Comparison of ENCODE assay signal across 9 mouse cellular contexts in genomic region chr2:163343671-163344070, GRCm38 (mm10). TPM values are rescaled to one million over a fixed set of nuclear protein-coding genes. Genes with fewer than 3 reads are reported as not detected.
DNase-seq lines count a peak whose midpoint lies in the region; ATAC-seq lines count a peak whose summit lies in the region.
"Had no signal": no experiment of that assay in that cellular context is flagged by ENCODE, and none has a peak within 500 bp of the region (broad histone marks: within the 10 kb centered on the region; RNA-seq: fewer than 3 reads in every experiment).

No protein-coding gene starts in this region.

- ATAC-seq in intestine, embryonic 14.5 days (replicated peaks; ENCODE audit: low FRiP score, low TSS enrichment, low read depth), result no peak
- ATAC-seq in intestine, embryonic 16.5 days, result no peak

- no peak overlapping the region for H3K27ac ChIP-seq in intestine, embryonic 14.5 days (ENCODE audit: low read depth)
- H3K27ac ChIP-seq in intestine, embryonic 16.5 days (ENCODE audit: low read length), result no peak overlapping the region
- H3K27ac ChIP-seq: embryonic facial prominence, embryonic 15.5 days; limb, embryonic 13.5 days had no signal

- H3K27me3 ChIP-seq in intestine, embryonic 14.5 days (replicated peaks; ENCODE audit: control insufficient read depth, insufficient read depth, low read length), result peaks cover 23% of the 10 kb centered on the region
- peaks cover 23% of the 10 kb centered on the region for H3K27me3 ChIP-seq in intestine, embryonic 16.5 days (replicated peaks; ENCODE audit: control insufficient read depth, insufficient read depth, low read length)

- H3K9me3 ChIP-seq in intestine, embryonic 14.5 days (ENCODE audit: control insufficient read depth, low read length), result 0 out of 2 replicates have a peak, but pooled peaks cover 2% of the 10 kb centered on the region
- H3K9me3 ChIP-seq in intestine, embryonic 16.5 days (ENCODE audit: control insufficient read depth, low read length), result no peaks in the 10 kb centered on the region
- H3K9me3 ChIP-seq: embryonic facial prominence, embryonic 15.5 days; limb, embryonic 13.5 days had no signal

- no peak overlapping the region for H3K9ac ChIP-seq in intestine, embryonic 14.5 days (ENCODE audit: low read length)
- H3K9ac ChIP-seq in intestine, embryonic 16.5 days (ENCODE audit: low read depth, low read length), result no peak overlapping the region
- H3K9ac ChIP-seq: embryonic facial prominence, embryonic 15.5 days; limb, embryonic 13.5 days had no signal

- no peak overlapping the region for H3K4me2 ChIP-seq in intestine, embryonic 14.5 days (ENCODE audit: low read length)
- H3K4me2 ChIP-seq in intestine, embryonic 16.5 days (ENCODE audit: low read depth, low read length), result no peak overlapping the region
- H3K4me2 ChIP-seq: embryonic facial prominence, embryonic 15.5 days; limb, embryonic 13.5 days had no signal

- H3K4me3 ChIP-seq in intestine, embryonic 14.5 days (ENCODE audit: low read depth, low read length), result no peak overlapping the region
- H3K4me3 ChIP-seq in intestine, embryonic 16.5 days (ENCODE audit: low read length), result no peak overlapping the region
- H3K4me3 ChIP-seq: embryonic facial prominence, embryonic 15.5 days; limb, embryonic 13.5 days had no signal

- 93% methylated on average over 4 of the region's 4 CpGs for WGBS in intestine, embryonic 14.5 days
- 93% methylated on average over 4 of the region's 4 CpGs for WGBS in intestine, embryonic 16.5 days

- H3K36me3 ChIP-seq in intestine, embryonic 14.5 days (ENCODE audit: control insufficient read depth, insufficient read depth, low read length), result no peaks in the 10 kb centered on the region
- no peaks in the 10 kb centered on the region for H3K36me3 ChIP-seq in intestine, embryonic 16.5 days (ENCODE audit: control insufficient read depth, insufficient read depth, low read length)
- H3K36me3 ChIP-seq: embryonic facial prominence, embryonic 15.5 days; limb, embryonic 13.5 days had no signal

- no peaks in the 10 kb centered on the region; the same call in 1 of the 2 replicates for H3K4me1 ChIP-seq in intestine, embryonic 14.5 days (replicated peaks; ENCODE audit: control insufficient read depth, insufficient read depth, low read length)
- peaks cover 8% of the 10 kb centered on the region; the same call in 1 of the 2 replicates for H3K4me1 ChIP-seq in intestine, embryonic 16.5 days (ENCODE audit: control insufficient read depth, insufficient read depth, low read length)

- peak; percentile 69 for DNase-seq in intestine, embryonic 14.5 days (ENCODE audit: low spot score)
- DNase-seq in A20 (ENCODE audit: low read depth, low spot score), result peak; percentile 62
- peak; percentile 73 for DNase-seq in ES-CJ7 (ENCODE audit: low read depth, low spot score)
- peak; percentile 15 for DNase-seq in kidney, postnatal 14 days
- peak; percentile 83 for DNase-seq in thymus, postnatal 4 days
- DNase-seq in right cerebral cortex, postnatal 25 days, result no peak

RNA-seq across cellular contexts. Expression of gene Jph2, which starts 54.1 kb away (rescaled TPM):
- polyA plus RNA-seq in intestine, embryonic 14.5 days (2014; fragmentation: Nextera tagmentation; extraction: Ambion mirVana), result 5.6 and 5.9 TPM in 2 replicates
- 6.3 and 7.5 TPM in 2 replicates for polyA plus RNA-seq in intestine, embryonic 16.5 days (2015; fragmentation: Nextera tagmentation; extraction: Ambion mirVana)
